Mouse (Mus musculus) adrenal gland, postnatal 4 days (tissue): ENCODE results near the gene Rab10. TPM values are rescaled to one million over a fixed set of nuclear protein-coding genes. Genes with fewer than 3 reads are reported as not detected.

Source experiments
- DNase-seq, 2 experiments: peaks; one replicate each; pipeline ENCODE4 v3.0.0; 2021 to 2022; ENCODE audit warnings: low spot score in 2 of 2, mixed read lengths in 2 of 2
- long read RNA-seq, 2 experiments: library from polyadenylated mRNA; stranded (forward); transcript quantifications; one replicate each; pipeline ENCODE4 v2.0.0; 2021
- total RNA-seq, 2 experiments: library from RNA; stranded (reverse); gene quantifications; 2 replicates each; pipeline ENCODE4 v1.2.3; 2021

Gene Rab10
- total RNA-seq = 100 to 1,000 TPM; 164 to 167 TPM
- long read RNA-seq, experiment 1, transcript Rab10-201 (6 exons, 3,513 nt) = major isoform, 143 of 153 reads
- long read RNA-seq, experiment 1, partial matches to known transcripts = 3 of 153 reads
- long read RNA-seq, experiment 1, other reads (novel, unspliced or antisense) = 7 of 153 reads
- long read RNA-seq, experiment 2, transcript Rab10-201 (6 exons, 3,513 nt) = major isoform, 172 of 191 reads
- long read RNA-seq, experiment 2, partial matches to known transcripts = 8 of 191 reads
- long read RNA-seq, experiment 2, other reads (novel, unspliced or antisense) = 11 of 191 reads

GRCm38 (mm10) chr12:3309391-3310320, at the start of gene Rab10:
Rab10 (minus strand) TSS chr12:3309969.
- peak; percentile 99 for DNase-seq

GRCm38 (mm10) chr12:3359302-3359701, 49.5 kb upstream of the Rab10 start:
- DNase-seq = peak; percentile 57 to 60

GRCm38 (mm10) chr12:3356824-3357223, 47.1 kb upstream of the Rab10 start:
- no peak for DNase-seq

- no peak for DNase-seq
Measured at GRCm38 (mm10) chr12:3355068-3355467, 45.3 kb upstream of the Rab10 start.

- no peak for DNase-seq
Measured at GRCm38 (mm10) chr12:3352216-3352615, 42.4 kb upstream of the Rab10 start.

GRCm38 (mm10) chr12:3350136-3350535, 40.4 kb upstream of the Rab10 start:
- DNase-seq = no peak

- no peak for DNase-seq
Measured at GRCm38 (mm10) chr12:3349387-3349786, 39.6 kb upstream of the Rab10 start.

GRCm38 (mm10) chr12:3347682-3348081, 37.9 kb upstream of the Rab10 start:
- DNase-seq = no peak

GRCm38 (mm10) chr12:3345038-3345437, 35.3 kb upstream of the Rab10 start:
- no peak for DNase-seq

- no peak for DNase-seq
Measured at GRCm38 (mm10) chr12:3344155-3344554, 34.4 kb upstream of the Rab10 start.

GRCm38 (mm10) chr12:3338931-3339330, 29.2 kb upstream of the Rab10 start:
- no peak for DNase-seq

- no peak for DNase-seq
Measured at GRCm38 (mm10) chr12:3329677-3330076, 19.9 kb upstream of the Rab10 start.

- no peak for DNase-seq
Measured at GRCm38 (mm10) chr12:3325232-3325631, 15.5 kb upstream of the Rab10 start.

- no peak for DNase-seq
Measured at GRCm38 (mm10) chr12:3323241-3323640, 13.5 kb upstream of the Rab10 start.

GRCm38 (mm10) chr12:3319377-3319776, 9.6 kb upstream of the Rab10 start:
- no peak for DNase-seq

GRCm38 (mm10) chr12:3316937-3317336, 7.2 kb upstream of the Rab10 start:
- no peak for DNase-seq

- no peak for DNase-seq
Measured at GRCm38 (mm10) chr12:3316083-3316482, 6.3 kb upstream of the Rab10 start.

- DNase-seq = no peak
Measured at GRCm38 (mm10) chr12:3312886-3313285, 3.1 kb upstream of the Rab10 start.

GRCm38 (mm10) chr12:3310321-3310692, 538 bp upstream of the Rab10 start:
- DNase-seq = no peak

GRCm38 (mm10) chr12:3308541-3309241, 1.1 kb downstream of the Rab10 start:
- no peak for DNase-seq

- DNase-seq = no peak
Measured at GRCm38 (mm10) chr12:3307587-3307986, 2.2 kb downstream of the Rab10 start.

- no peak for DNase-seq
Measured at GRCm38 (mm10) chr12:3305238-3305637, 4.5 kb downstream of the Rab10 start.
